Mouse (Mus musculus) lung, adult 18-20 months (tissue): ENCODE results near the gene Hmgn2.
"Not testable (repeated sequence)": the region's sequence is repeated elsewhere in the genome, so short reads cannot be mapped to it uniquely, and the experiment has no call there.

ENCODE experiments used
- DNase-seq, 2 experiments: peaks; one replicate each; pipeline ENCODE4 v3.0.0; 2022; ENCODE audit warnings: mixed read lengths in 2 of 2

Hmgn2 gene

GRCm38 (mm10) chr4:133968150-133968921, at the start of gene Hmgn2:
Hmgn2 (minus strand) TSS chr4:133968650.
- peak; percentile 31 for DNase-seq

DNA sequence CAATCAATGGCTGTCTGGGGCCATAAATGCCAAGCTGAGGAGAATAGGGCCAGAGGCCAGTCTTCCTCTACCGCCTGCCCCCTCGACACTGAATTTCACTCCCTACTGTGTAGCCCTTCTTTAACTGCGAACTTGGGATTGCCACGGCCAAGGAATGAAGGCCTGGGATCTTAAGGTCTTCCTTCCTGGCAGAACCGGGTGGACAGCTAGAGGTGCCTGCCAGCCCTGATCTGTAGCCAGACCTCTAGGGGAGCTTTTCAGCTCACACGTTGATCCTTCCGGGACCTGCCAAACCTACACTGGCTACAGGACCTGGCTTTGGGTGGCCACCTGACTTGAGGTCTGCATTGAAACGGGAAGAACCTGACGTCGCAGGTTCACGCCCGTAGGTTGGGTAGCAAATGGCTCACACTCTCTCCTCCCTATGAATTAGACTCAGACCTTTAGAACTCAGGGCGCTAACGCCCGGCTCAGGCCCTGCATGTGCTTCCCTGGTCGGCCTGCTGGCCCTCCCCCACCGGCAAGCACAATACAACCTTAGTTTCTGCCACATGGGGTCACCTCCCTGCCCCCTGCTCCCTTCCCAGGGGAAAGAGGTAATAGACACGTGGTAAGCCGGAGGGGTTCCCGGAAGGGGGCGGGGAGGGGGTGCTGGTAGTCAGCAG, 48.9 kb upstream of the Hmgn2 start:
- no peak for DNase-seq

DNA sequence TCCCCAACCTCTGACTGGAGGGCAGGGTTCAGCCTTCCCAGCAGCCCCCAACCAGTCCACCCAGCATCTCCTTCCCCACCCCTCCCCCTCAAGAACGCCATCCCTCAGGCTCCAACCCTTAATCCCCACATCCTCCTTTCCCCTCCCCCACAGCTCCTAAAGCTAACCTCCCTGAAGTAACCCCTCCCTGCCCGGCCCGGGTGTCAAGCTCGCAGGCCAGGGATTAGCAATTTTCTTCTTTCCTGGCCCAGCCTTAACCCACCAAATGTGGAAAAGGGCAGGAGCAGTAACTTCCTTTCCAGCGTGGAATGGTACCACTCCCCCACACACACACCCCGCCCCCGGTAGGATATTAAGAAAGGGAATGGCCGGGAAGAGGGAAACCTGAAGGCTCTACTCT, 48.3 kb upstream of the Hmgn2 start:
- DNase-seq, result no peak

- DNase-seq, result no peak
Observed at GRCm38 (mm10) chr4:134016208-134016607, 47.8 kb upstream of the Hmgn2 start.

DNA sequence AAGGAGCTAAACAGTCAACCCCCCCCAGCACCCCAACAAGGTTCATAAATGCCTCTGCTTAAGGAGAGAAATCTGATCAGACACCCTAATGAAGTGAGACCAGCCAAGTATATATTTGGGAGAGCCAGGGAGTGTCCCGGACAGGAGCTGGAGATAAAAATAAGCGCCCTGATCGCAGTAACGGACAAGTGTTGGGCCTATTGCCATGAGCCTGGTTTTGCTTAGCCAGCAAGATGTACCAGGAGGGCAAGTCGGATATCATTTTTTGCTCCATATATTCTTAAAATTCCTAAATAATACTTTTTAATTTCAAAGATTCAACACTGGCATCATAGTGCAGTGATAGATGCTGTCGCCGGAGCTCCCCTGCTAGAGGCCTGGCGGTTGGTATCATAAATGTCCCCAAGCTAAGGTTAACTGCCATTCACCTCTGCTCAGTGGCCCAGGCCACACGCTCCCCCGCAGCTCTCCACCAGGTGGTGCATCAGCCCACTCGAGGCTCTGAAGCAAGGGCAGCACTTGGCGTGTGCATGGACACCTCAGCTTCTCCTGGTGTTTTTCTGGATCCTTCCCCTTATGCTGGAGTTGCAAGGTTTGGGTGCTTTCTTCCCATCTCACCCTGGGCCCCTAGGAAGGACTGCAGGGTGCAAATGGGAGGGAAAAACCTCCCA, 44.5 kb upstream of the Hmgn2 start:
- DNase-seq, result no peak

DNA sequence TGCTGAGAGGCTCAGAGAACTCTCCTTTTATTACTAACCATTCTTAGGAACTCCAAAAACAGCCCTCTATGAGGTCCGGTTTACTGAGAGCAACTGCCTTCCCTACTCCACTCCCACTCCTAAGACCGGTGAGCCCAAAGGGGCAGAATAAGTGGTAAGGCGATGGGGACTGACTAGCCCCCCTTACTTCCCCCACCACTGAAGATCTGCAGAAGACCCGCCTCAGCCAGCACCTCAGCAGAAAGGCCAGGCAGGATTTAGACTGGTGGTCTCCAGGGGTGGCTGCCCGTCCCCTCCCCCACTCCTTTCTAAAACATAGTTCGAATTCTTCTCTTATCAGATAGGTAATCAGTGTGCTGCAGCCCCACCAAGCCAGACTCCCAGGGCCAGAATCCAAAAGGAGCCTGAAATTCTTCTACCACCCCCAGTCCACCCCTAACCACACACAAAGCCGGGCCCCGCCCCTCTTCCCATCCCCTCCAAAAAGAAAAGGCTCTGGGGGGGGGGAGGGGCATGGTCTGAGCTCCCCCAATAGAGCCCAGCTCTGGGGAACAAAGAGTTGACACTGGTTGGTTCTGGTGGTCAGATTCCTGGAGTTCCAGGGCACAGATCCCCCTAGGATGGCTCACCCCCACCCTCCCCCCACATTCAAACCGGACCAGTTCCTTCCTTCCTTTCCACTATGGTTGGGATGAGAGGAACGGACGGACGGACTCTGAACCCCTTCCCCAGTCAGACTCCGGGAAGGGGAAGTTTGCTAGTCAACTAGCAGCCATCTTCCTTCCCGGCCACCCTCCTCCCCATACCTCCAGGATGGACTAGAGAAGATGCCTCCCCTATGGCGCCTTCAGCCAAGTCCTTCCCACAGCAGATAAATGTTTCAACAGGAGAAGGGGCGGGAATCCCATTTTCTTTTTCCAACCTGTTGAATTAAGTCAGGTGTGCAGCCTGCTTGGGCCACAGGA, 43.3 kb upstream of the Hmgn2 start:
- DNase-seq, result no peak

- no peak for DNase-seq
Observed at GRCm38 (mm10) chr4:134009709-134010108, 41.3 kb upstream of the Hmgn2 start.

GRCm38 (mm10) chr4:134006845-134007244, 38.4 kb upstream of the Hmgn2 start:
- DNase-seq, result no peak

DNA sequence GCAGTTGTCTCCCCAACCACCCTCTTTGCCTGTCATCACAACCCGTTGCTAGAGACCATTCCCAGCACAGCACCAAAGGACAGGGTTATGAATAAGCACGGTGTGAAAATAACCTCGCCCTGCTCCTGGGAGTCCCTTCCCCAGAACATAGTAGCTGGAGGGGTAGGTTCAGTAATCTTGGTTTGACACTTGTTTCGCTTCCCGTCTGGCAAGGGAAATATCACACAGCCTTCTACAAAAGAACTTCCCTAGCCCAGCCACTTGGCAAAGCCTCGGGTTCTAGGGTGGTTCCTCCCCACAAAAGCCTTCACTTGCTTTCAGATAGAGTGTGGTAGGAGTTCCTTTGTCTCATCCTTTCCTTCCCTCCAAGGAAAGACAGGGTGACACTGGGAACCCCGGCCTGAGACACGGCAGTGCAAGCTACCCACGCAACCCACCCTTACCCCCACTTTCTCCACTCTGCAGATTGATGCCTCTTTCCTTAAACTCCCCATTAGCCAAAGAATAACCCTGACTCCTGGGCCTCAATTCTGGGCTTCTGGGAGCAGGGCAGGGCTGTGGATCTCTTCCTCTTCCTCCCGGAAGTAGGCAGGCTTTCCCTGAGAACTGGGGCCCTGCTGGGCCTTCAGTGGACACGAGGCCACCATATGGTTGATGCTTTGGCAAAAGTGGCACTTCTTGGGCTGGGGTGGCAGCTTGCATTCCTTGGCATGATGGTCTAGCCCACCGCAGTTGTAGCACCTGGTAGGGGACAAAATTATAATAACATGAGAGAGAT, 37.3 kb upstream of the Hmgn2 start:
- peak; percentile 9 to 19 for DNase-seq

DNA sequence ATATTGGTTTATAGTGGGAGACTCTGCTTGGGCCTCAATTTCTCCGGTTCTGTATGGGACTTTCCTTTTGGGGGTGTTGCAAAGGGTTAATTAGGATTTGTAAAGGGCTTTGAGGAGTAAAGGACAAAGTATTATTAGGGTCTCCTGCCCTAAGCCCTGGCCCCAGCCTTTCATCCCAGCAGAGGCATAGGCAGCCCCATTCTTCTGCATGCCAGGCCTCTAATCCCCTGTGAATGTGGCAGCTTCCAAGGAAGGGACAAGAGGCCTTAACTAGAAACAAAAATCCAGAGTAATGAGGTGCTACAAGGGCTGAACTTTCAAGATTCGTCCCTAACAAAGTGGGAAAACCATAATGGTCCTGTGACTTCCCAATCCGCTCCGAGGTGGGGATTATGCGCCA, 34.5 kb upstream of the Hmgn2 start:
- no peak for DNase-seq

DNA sequence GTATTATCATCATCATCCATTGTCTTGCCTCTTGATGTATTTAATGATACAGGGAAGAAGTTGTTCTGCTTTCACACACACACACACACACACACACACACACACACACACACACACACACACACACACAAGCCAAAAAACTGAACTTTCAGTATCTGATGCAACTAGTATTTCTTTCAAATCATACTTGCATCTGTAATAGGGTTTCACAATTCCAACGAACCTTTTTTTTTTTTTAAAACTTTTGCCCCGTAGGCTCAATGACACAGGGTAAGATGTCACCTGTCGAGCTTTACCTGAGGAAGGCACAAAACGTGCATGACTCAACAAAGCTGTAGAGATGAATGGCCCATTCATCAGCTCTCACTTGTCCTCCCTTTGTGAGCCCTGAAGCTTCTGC, 33.8 kb upstream of the Hmgn2 start:
- DNase-seq, result no peak

DNA sequence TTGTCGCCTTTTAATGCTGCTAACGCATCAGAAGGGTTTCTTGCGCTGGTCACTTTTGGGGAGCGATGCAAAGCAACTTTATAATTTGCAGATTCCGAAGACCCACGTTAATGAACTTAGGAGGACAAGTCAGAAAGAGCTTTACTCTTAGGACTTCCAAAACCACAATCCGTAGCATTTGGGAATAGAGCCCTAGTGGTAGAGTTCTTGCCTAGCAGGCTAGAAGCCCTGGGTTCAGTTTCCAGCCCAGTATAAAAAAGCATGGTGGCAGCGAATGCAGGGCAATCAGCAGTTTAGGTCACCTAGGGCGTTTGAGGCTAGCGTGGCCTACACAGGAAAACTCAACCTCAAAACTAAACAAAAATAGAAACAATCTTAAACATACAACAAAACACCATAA, 33.3 kb upstream of the Hmgn2 start:
- no peak for DNase-seq

DNA sequence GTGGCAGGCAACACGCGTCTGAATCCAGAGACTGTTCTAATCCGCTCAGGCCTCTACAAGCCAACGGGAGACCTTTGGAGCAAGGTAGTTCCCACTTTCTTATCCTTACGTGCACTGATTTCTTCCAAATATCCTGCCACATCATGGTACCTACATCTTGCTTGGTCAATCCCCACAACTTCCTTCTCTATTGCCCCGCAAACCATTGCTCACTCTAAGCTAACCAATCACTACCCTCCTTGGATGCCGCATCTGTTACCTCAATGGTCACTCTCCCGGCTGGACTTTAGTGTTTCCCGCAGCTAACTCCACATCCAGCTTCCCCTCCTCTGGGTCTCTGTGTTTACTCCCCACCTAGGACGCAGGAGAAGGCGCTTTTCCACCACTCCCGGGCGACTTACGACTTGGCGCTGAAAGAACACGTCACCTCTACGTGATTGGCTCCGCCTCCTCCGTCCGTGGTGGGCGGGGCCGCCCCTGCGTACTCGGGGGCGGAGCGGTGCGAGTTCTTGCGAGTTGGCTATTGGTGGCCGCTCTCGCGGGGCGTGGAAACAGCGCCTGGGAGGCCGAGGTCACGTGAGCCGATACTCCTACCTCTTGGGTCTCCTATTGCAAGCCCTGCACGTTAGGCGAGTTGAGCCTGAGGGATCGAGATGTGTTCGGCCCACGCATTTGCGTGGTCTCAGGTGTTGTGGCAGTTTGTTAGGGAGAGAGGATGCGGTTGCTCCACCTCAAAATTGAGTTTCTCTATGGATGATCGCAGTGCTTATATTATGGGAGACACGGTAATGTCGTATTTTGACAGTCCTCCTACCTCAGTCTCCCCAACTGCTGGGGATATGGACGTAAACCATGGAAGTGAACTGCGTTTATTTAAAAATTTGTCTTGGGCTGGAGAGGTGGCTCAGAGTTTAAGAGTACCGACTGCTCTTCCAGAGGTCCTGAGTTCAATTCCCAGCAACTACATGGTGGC, 32.3 kb upstream of the Hmgn2 start, which contains the start of gene Dhdds:
Gene Dhdds (minus strand): TSS at position 453 of the 973 bp plus-strand sequence.
- peak; percentile 95 to 96 for DNase-seq

DNA sequence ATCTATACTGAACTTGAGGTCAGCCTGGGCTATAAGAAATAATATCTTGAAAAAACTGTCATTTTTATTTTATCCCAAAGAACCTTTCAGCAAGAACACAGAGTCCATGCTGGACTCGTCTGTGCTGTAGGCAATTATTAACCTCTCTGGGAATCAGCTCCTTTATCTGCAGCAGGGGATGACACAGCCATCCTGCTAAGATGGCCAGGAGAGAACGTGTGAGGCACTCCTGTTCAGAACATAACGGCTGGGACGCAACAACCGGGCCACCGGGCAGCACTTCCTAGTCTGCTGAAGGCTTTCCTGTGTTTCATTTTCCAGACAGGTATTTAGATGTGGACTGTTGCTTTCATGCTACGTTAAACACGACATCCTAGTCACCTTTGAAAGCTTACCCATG, 26.2 kb upstream of the Hmgn2 start:
- no peak for DNase-seq

DNA sequence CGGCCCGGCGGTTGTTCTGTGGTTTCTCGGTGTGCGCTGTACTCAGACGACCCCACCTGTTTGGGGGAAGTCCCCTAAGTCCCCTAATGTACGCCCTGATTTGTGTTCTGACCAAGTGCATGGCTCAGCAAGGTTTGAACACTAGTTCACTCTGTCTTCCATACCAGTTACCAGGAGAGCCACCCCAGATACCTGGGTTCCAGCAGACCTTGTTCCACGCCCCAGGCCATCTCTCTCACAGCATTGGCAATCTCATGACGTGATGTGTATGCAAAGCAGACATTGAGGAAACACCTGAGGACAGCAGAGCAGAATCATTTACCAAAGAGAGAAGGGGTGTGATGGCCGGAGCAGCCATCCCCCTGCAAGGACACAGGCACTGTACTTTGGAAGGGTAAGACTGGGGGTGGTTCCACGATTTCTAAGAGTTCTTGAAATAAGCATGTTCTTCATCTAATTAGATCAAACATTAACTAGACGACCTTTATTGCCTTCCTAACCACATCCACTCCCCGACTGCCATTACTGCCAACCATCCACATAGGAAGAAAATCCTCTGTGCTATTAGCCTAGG, 22.7 kb upstream of the Hmgn2 start:
- DNase-seq, result no peak

DNA sequence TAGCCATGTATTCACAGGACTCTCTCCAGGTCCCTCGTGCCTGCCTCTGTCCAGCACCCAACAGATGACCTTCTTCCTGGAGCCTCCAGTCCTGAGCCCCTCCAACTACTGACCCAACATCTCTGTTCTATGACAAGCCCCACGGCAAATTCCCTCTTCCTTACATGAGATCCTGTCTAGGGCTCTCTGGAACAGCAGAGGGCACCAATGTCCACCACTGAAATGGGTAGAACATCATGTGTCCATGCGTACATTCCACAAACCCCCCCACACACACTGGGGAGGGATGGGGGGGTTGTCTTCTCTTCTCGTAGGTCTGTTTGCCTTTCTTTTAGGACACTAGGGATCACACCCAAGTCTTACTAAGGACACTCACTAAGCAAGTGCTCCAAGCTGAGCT, 21.6 kb upstream of the Hmgn2 start:
- no peak for DNase-seq

- not testable (repeated sequence) for DNase-seq
Observed at GRCm38 (mm10) chr4:133988289-133988688, 19.8 kb upstream of the Hmgn2 start.

GRCm38 (mm10) chr4:133982936-133983335, 14.5 kb upstream of the Hmgn2 start:
- DNase-seq, result no peak

DNA sequence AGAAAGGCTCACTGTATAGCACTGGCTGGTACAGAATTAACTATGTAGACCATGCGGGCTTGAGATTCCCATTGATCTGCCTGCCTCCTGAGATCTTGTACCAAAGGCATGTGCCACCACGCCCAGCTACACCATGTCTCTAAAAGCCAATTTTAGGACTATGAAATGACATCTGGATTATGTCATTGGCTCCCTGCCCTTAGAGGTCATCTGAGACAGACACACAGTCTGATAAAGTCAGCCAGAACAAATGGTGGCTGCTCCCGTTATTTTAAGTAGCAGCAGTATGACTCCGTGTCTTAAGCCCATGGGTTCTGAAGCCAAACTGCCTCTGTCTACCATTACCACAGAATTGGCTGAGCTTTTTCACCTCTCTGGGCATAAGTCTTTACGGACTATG, 12.0 kb upstream of the Hmgn2 start:
- no peak for DNase-seq

DNA sequence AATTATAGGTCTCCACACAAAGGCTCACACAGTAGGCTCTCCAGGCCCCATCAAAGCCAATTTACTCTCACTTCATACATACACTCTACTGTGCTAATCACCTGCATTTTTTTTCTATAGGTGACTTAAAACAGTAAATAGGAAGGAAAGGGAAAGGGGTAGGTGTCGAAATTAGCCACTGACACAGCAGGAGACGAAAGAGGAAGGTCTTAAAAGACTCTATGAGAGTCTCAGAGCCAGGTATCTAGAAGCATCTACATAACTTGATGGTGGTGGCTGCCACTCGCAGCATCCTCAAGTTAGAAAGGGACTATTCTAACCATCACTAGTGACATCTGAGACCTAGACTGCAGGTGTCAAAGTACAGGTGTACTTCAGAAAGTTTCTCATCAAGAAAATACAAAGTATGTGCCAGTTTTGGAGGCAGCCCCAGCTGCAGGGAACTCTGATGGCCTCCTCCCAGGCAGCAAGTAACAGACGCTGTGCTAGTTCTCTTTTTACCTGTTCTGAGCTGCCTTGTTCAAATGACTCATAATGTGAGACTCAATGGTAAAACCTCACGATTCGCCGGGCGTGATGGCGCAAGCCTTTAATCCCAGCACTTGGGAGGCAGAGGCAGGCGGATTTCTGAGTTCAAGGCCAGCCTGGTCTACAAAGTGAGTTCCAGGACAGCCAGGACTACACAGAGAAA, 9.7 kb upstream of the Hmgn2 start:
- no peak for DNase-seq
